Mouse (Mus musculus) intestine, embryonic 15.5 days (tissue): Measurements from ENCODE around the gene 4931422A03Rik. TPM values are rescaled to one million over a fixed set of nuclear protein-coding genes. Genes with fewer than 3 reads are reported as not detected.

ENCODE experiments used
- ATAC-seq: fragments of 200-750 bp; cut with Nextera tagmentation; 2 replicates; pipeline ENCODE4 v1.8.0; 2017; ENCODE audit warnings: moderate TSS enrichment, moderate library complexity
- H3K27ac ChIP-seq: fragments of 300-500 bp; sonication (generic); 2 replicates; pipeline ENCODE4 v1.5.1; 2015; ENCODE audit warnings: mild to moderate bottlenecking, inconsistent platforms
- H3K27me3 ChIP-seq: fragments of 300-500 bp; sonication (generic); replicated peaks from 2 replicates; pipeline ENCODE4 v1.6.1; 2015; ENCODE audit warnings: inconsistent platforms
- H3K36me3 ChIP-seq: fragments of 300-500 bp; sonication (generic); 2 replicates; pipeline ENCODE4 v1.6.1; 2015; ENCODE audit warnings: inconsistent platforms
- H3K4me1 ChIP-seq: fragments of 300-500 bp; sonication (generic); replicated peaks from 2 replicates; pipeline ENCODE4 v1.6.1; 2015; ENCODE audit warnings: inconsistent platforms
- H3K4me2 ChIP-seq: fragments of 300-500 bp; sonication (generic); replicated peaks from 2 replicates; pipeline ENCODE4 v1.6.1; 2015; ENCODE audit warnings: mild to moderate bottlenecking, inconsistent platforms
- H3K4me3 ChIP-seq: fragments of 300-500 bp; sonication (generic); replicated peaks from 2 replicates; pipeline ENCODE4 v1.5.1; 2015; ENCODE audit warnings: inconsistent platforms
- H3K9ac ChIP-seq: fragments of 300-500 bp; sonication (generic); 2 replicates; pipeline ENCODE4 v1.6.1; 2015; ENCODE audit warnings: inconsistent platforms
- H3K9me3 ChIP-seq: fragments of 300-500 bp; sonication (generic); 2 replicates; pipeline ENCODE4 v1.6.1; 2016; ENCODE audit warnings: inconsistent platforms
- WGBS: fragments of 180-500 bp; shearing (Covaris S2); methylation state at CpG from one replicate; pipeline ENCODE4 v1.1.7; 2015; 5-methylcytosine and 5-hydroxymethylcytosine counted together
- polyA plus RNA-seq: library from polyadenylated mRNA; unstranded; fragments of >200 nt; fragmentation: Nextera tagmentation; extraction: Ambion mirVana; gene quantifications from 2 replicates; pipeline ENCODE4 v1.2.1, GENCODE M21; 2015

4931422A03Rik gene
- polyA plus RNA-seq, 1 experiment from 2014 or later = 1.4 TPM

DNA sequence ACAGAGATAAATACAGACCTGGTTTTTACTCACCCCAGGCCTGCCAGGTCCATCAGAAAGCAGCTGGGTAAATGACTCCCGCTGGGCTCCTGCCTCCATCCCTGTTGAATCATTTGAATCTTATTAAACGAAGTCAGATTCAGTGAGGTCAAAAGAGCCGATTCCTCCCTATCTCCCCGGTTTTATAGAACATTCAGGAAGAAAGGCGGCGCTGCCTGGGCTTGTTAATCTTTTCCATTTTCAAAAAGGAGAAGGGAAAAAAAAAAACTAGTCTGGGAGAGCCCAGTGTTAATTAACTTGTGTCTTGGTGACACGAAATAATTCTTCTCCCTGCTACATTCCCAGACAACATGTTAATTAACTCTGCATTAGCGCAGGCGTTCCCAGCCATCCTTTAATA, 50.4 kb downstream of the 4931422A03Rik start:
- ATAC-seq = no peak
- H3K9ac ChIP-seq = no peak overlapping the region
- WGBS = 66% methylated on average over 9 of the region's 9 CpGs

GRCm38 (mm10) chr2:103977216-103977615, 50.9 kb downstream of the 4931422A03Rik start:
- 83% methylated on average over 8 of the region's 8 CpGs for WGBS

More for the DNA sequence above, 50.4 kb downstream of the 4931422A03Rik start:
- Histone ChIP-seq H3K4me3 (no peak overlapping the region), H3K27me3 (peaks cover 2% of the 10 kb centered on the region; the same call in 1 of the 2 replicates), H3K4me1 (no peaks in the 10 kb centered on the region), H3K9me3 (no peaks in the 10 kb centered on the region), H3K36me3 (no peaks in the 10 kb centered on the region), H3K27ac (no peak overlapping the region), H3K4me2 (no peak overlapping the region)

GRCm38 (mm10) chr2:103975904-103976303, 52.3 kb downstream of the 4931422A03Rik start:
- Histone ChIP-seq H3K27me3 (peaks cover 15% of the 10 kb centered on the region), H3K36me3 (no peaks in the 10 kb centered on the region), H3K9ac (no peak overlapping the region), H3K4me1 (peaks cover 2% of the 10 kb centered on the region), H3K9me3 (no peaks in the 10 kb centered on the region), H3K4me2 (no peak overlapping the region), H3K27ac (no peak overlapping the region), H3K4me3 (no peak overlapping the region)
- ATAC-seq = no peak
- 72% methylated on average over 7 of the region's 7 CpGs for WGBS

More at GRCm38 (mm10) chr2:103977216-103977615, 50.9 kb downstream of the 4931422A03Rik start:
- Histone ChIP-seq H3K9ac (no peak overlapping the region), H3K4me1 (no peaks in the 10 kb centered on the region), H3K4me3 (no peak overlapping the region), H3K27ac (no peak overlapping the region), H3K4me2 (no peak overlapping the region), H3K36me3 (no peaks in the 10 kb centered on the region), H3K9me3 (no peaks in the 10 kb centered on the region), H3K27me3 (peaks cover 7% of the 10 kb centered on the region; the same call in 1 of the 2 replicates)
- no peak for ATAC-seq

GRCm38 (mm10) chr2:103971838-103972237, 56.3 kb downstream of the 4931422A03Rik start:
- Histone ChIP-seq H3K9ac (no peak overlapping the region), H3K36me3 (no peaks in the 10 kb centered on the region), H3K4me3 (no peak overlapping the region), H3K4me1 (peaks cover 11% of the 10 kb centered on the region), H3K4me2 (no peak overlapping the region), H3K27ac (no peak overlapping the region), H3K27me3 (peaks cover 24% of the 10 kb centered on the region), H3K9me3 (no peaks in the 10 kb centered on the region)
- WGBS = 19% methylated on average over 3 of the region's 3 CpGs
- ATAC-seq = no peak

- Histone ChIP-seq H3K27ac (no peak overlapping the region), H3K4me3 (peak overlapping the region; percentile 81), H3K4me2 (peak overlapping the region; percentile 99), H3K36me3 (no peaks in the 10 kb centered on the region), H3K27me3 (peaks cover 24% of the 10 kb centered on the region), H3K9me3 (no peaks in the 10 kb centered on the region), H3K4me1 (peaks cover 11% of the 10 kb centered on the region), H3K9ac (peak overlapping the region; percentile 57)
- no peak for ATAC-seq
- under 1% methylated on average over 32 of the region's 32 CpGs for WGBS
Observed at GRCm38 (mm10) chr2:103970791-103971649, 57.1 kb downstream of the 4931422A03Rik start.

- H3K27me3 ChIP-seq = peaks cover 24% of the 10 kb centered on the region
- 0 out of 2 replicates have a peak overlapping the region, but pooled peaks have one; percentile 32 for H3K27ac ChIP-seq
- peak overlapping the region; percentile 57 for H3K9ac ChIP-seq
- under 1% methylated on average over 72 of the region's 79 CpGs for WGBS
- peak overlapping the region; percentile 81 for H3K4me3 ChIP-seq
- H3K4me1 ChIP-seq = peaks cover 11% of the 10 kb centered on the region
- H3K9me3 ChIP-seq = no peaks in the 10 kb centered on the region
- no peaks in the 10 kb centered on the region for H3K36me3 ChIP-seq
- ATAC-seq = peak; percentile 72
- peak overlapping the region; percentile 99 for H3K4me2 ChIP-seq
Observed at GRCm38 (mm10) chr2:103970041-103970790, 57.9 kb downstream of the 4931422A03Rik start.

GRCm38 (mm10) chr2:103969437-103970040, 58.6 kb downstream of the 4931422A03Rik start:
- H3K27me3 ChIP-seq = peaks cover 24% of the 10 kb centered on the region
- peak overlapping the region; percentile 57 for H3K9ac ChIP-seq
- no peaks in the 10 kb centered on the region for H3K36me3 ChIP-seq
- under 1% methylated on average over 40 of the region's 40 CpGs for WGBS
- H3K27ac ChIP-seq = peak overlapping the region; percentile 32; the same call in 1 of the 2 replicates
- H3K4me3 ChIP-seq = peak overlapping the region; percentile 81
- ATAC-seq = peak; percentile 85
- peaks cover 11% of the 10 kb centered on the region for H3K4me1 ChIP-seq
- H3K9me3 ChIP-seq = no peaks in the 10 kb centered on the region
- H3K4me2 ChIP-seq = peak overlapping the region; percentile 99

GRCm38 (mm10) chr2:103968919-103969436, 59.2 kb downstream of the 4931422A03Rik start:
- Histone ChIP-seq H3K4me2 (peak overlapping the region; percentile 99), H3K27ac (0 out of 2 replicates have a peak overlapping the region, but pooled peaks have one; percentile 32), H3K36me3 (no peaks in the 10 kb centered on the region), H3K27me3 (peaks cover 24% of the 10 kb centered on the region), H3K4me3 (peak overlapping the region; percentile 81), H3K9me3 (no peaks in the 10 kb centered on the region), H3K9ac (peak overlapping the region; percentile 57), H3K4me1 (peaks cover 11% of the 10 kb centered on the region)
- no peak for ATAC-seq
- WGBS = 26% methylated on average over 10 of the region's 10 CpGs

DNA sequence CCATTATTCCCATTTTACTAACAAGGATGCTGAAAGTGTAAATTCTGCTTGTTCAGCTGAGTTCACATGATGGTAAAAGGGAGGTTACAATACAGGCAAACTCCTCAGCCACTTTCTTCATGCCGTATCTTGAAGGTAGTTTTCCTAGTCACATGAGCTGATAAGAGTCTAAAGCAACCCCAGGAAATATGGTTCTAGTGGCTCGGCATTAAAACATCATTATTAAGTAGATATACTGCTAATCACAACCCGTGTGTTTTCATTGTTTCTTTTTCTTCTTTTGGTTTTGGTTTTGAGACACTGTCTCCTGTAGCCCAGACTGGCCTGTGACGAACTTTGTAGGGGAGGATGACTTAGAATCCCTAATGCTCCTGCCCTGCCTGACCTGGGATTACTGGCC, 60.0 kb downstream of the 4931422A03Rik start:
- no peak overlapping the region for H3K9ac ChIP-seq
- WGBS = 72% methylated on average over 4 of the region's 4 CpGs
- H3K27me3 ChIP-seq = peaks cover 24% of the 10 kb centered on the region
- H3K4me2 ChIP-seq = no peak overlapping the region
- no peak overlapping the region for H3K4me3 ChIP-seq
- peaks cover 11% of the 10 kb centered on the region for H3K4me1 ChIP-seq
- H3K9me3 ChIP-seq = no peaks in the 10 kb centered on the region
- ATAC-seq = no peak
- no peaks in the 10 kb centered on the region for H3K36me3 ChIP-seq
- no peak overlapping the region for H3K27ac ChIP-seq

- H3K4me3 ChIP-seq = no peak overlapping the region
- no peak for ATAC-seq
- H3K27ac ChIP-seq = no peak overlapping the region
- H3K27me3 ChIP-seq = peaks cover 4% of the 10 kb centered on the region
- H3K36me3 ChIP-seq = no peaks in the 10 kb centered on the region
- peaks cover 3% of the 10 kb centered on the region for H3K4me1 ChIP-seq
- H3K4me2 ChIP-seq = no peak overlapping the region
- 79% methylated on average over 3 of the region's 3 CpGs for WGBS
- no peak overlapping the region for H3K9ac ChIP-seq
- H3K9me3 ChIP-seq = no peaks in the 10 kb centered on the region
Observed at GRCm38 (mm10) chr2:103965391-103965790, 62.8 kb downstream of the 4931422A03Rik start.

GRCm38 (mm10) chr2:103962349-103962748, 65.8 kb downstream of the 4931422A03Rik start:
- no peak overlapping the region for H3K27ac ChIP-seq

GRCm38 (mm10) chr2:103959574-103959973, 68.6 kb downstream of the 4931422A03Rik start:
- H3K9ac ChIP-seq = no peak overlapping the region
- no peak overlapping the region for H3K4me3 ChIP-seq
- 87% methylated on average over 6 of the region's 6 CpGs for WGBS
- H3K9me3 ChIP-seq = no peaks in the 10 kb centered on the region
- H3K36me3 ChIP-seq = no peaks in the 10 kb centered on the region
- no peaks in the 10 kb centered on the region for H3K4me1 ChIP-seq
- H3K4me2 ChIP-seq = no peak overlapping the region
- no peak overlapping the region for H3K27ac ChIP-seq
- no peak for ATAC-seq
- no peaks in the 10 kb centered on the region for H3K27me3 ChIP-seq

More at GRCm38 (mm10) chr2:103962349-103962748, 65.8 kb downstream of the 4931422A03Rik start:
- H3K9me3 ChIP-seq = no peaks in the 10 kb centered on the region
- no peak overlapping the region for H3K4me3 ChIP-seq
- H3K36me3 ChIP-seq = no peaks in the 10 kb centered on the region
- no peak for ATAC-seq
- WGBS = 72% methylated on average over 4 of the region's 4 CpGs
- no peak overlapping the region for H3K4me2 ChIP-seq
- H3K9ac ChIP-seq = no peak overlapping the region
- no peaks in the 10 kb centered on the region for H3K27me3 ChIP-seq
- H3K4me1 ChIP-seq = no peaks in the 10 kb centered on the region
